Mouse (Mus musculus) testis, adult 2 months (tissue): ENCODE measurements at regions not wholly inside any gene's neighbourhood (a gene's known extent, or its start where the extent isn't known, plus 50 kb on each side); places are given as distances from the start of the nearest gene placed in this dataset.
"Not testable (repeated sequence)": the region's sequence is repeated elsewhere in the genome, so short reads cannot be mapped to it uniquely, and the experiment has no call there.

Source experiments
- H3K27ac ChIP-seq: fragments of 200-500 bp; 2 replicates; pipeline ENCODE4 v1.5.1; 2012; ENCODE audit warnings: low read depth, low read length; ENCODE audit not compliant: control insufficient read depth, insufficient read depth
- H3K27me3 ChIP-seq: fragments of 200-500 bp; 2 replicates; pipeline ENCODE4 v1.6.1; 2012; ENCODE audit warnings: mild to moderate bottlenecking, low read length, moderate library complexity; ENCODE audit not compliant: control insufficient read depth, insufficient read depth
- H3K36me3 ChIP-seq: fragments of 200-500 bp; 2 replicates; pipeline ENCODE4 v1.6.1; 2012; ENCODE audit warnings: mild to moderate bottlenecking, low read length; ENCODE audit not compliant: control insufficient read depth, insufficient read depth
- H3K4me1 ChIP-seq: fragments of 200-500 bp; 2 replicates; pipeline ENCODE4 v1.6.1; 2012; ENCODE audit warnings: low read length; ENCODE audit not compliant: control insufficient read depth, insufficient read depth
- H3K4me3 ChIP-seq: fragments of 200-500 bp; 2 replicates; pipeline ENCODE4 v1.5.1; 2012; ENCODE audit warnings: low read depth, mild to moderate bottlenecking, low read length, moderate library complexity, mixed read lengths; ENCODE audit not compliant: control insufficient read depth
- CTCF ChIP-seq: fragments of 200-500 bp; IDR thresholded peaks from 2 replicates; pipeline ENCODE4 v1.5.1; 2012; ENCODE audit warnings: low read depth, mild to moderate bottlenecking, inconsistent platforms, low read length, moderate library complexity; ENCODE audit not compliant: control insufficient read depth, insufficient read depth, insufficient replicate concordance
- POLR2A ChIP-seq: fragments of 200-500 bp; IDR thresholded peaks from 2 replicates; pipeline ENCODE4 v1.6.1; 2012; ENCODE audit warnings: low read depth, mild to moderate bottlenecking, inconsistent platforms, low read length, moderate library complexity; ENCODE audit not compliant: control insufficient read depth

DNA sequence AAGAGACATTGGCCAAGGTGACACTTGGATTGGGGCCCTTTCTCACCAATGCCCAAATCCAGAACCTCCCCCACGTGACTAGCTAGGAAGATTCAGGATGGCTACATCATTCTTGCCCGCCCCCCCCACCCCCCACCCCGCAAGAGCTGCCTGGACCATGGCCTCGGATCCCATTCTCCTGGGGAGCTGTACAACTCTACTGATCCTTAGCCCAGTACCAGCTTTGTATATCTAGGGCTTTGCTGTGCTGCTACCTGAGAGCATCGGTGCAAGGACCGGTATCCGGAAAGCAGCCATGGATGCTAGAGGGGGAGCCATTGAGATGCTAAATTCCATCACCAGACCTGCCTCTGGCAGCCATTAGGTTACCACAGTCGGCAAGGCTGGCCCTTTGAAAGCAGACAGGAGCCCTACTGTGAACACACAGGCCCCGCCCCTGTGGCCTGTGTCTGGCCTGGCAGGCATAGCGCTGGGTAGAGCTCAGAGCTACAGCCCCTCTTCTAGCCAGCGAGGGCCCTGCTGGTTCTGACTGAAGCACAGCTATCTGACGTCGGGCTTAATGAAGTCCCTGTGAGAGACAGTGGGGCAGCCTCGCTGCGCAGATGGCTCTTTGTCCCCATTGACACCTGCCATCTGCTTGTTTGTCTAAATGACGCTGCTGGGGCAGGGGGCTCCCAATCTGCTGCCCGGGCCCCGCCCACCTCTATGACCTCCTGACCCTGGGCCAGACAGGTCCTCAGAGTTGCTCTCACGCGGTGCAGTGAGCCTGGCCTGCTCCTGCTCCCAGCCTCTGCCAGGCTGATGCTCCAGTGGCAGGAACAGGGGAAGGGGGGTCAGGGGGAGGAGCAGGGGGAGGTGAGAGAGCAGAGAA, 128.9 kb downstream of the Dll1 start:
- Histone ChIP-seq H3K27me3 (no peaks in the 10 kb centered on the region), H3K4me3 (peak overlapping the region; percentile 76), H3K4me1 (peaks cover 3% of the 10 kb centered on the region; the same call in 1 of the 2 replicates), H3K36me3 (no peaks in the 10 kb centered on the region), H3K27ac (no peak overlapping the region)
- TF ChIP-seq POLR2A (peak; percentile 71; the same call in 1 of the 2 replicates), CTCF (no peak)

DNA sequence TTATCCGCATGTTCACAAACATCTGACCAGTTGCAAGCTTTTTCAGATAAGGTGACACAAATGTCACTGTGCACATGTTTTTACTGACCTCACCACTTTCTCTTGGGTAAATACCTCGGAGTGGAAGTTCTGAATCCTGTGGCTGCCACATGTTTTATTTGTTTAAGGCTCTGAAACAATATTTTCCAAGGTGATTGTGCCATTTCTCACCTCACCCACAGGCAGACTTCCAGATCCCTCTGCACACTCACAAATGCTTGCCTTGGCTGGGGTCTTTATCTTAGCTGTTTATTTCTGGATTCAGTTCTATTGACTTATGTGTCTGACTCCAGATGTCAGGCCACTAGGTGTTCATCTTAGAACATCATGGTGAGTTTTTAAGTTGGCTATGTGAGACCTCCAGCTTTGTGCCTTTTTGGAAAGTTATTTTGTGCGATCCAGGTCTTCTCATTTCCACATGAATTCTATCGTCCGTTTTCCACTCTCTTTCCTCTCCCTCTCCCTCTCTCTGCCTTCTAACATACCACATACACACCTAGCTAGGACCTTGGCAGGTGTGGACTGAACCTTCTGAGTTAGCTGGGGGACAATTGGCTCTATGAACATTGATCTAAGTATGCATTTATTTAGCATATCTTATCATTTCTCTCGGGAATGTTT, 133.6 kb downstream of the Dll1 start:
- no peak overlapping the region for H3K27ac ChIP-seq
- H3K4me1 ChIP-seq = peaks cover 7% of the 10 kb centered on the region
- H3K4me3 ChIP-seq = no peak overlapping the region
- TF ChIP-seq CTCF (no peak), POLR2A (no peak)
- H3K36me3 ChIP-seq = no peaks in the 10 kb centered on the region
- no peaks in the 10 kb centered on the region for H3K27me3 ChIP-seq

DNA sequence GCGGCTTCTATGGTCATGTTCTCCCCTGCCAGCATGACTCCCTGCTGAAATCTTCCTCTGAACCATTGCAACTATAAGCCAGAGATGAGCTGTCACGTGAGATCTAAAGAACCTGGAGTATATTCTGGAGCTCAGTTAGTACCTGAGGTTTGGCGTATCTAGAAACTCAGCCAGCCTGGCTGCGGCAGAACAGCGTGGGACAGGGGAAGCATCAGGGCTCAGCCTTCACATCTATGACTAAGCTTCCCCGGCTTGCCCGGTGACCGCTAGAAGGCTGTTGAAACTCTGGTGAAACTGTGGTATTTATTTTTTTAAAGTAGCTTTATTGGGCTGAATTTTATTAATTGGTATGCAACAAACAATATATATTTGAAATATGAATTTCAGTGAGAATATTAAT, 134.3 kb downstream of the Dll1 start:
- TF ChIP-seq CTCF (no peak), POLR2A (no peak)
- Histone ChIP-seq H3K4me3 (no peak overlapping the region), H3K27me3 (no peaks in the 10 kb centered on the region), H3K36me3 (no peaks in the 10 kb centered on the region), H3K4me1 (peaks cover 4% of the 10 kb centered on the region), H3K27ac (no peak overlapping the region)

DNA sequence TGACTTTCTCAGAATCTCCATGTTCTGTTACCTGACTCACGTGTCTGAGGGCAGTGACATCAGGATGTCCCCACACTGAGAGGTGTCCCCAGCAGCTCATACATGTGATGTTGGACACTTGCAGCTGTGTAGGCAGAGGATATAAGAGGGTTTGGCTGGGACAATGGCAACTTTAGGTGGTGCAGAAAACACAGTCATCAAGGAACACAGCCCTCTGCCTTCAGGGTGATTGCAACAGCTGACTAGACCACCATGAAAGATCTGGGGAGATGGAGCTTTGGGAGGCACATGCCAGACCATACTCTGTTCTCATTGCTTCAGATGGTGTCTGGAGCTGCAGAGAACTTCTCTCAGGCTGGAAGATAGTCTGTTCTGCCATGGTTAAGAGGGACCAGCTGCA, 135.2 kb downstream of the Dll1 start:
- no peaks in the 10 kb centered on the region for H3K36me3 ChIP-seq
- H3K4me1 ChIP-seq = peaks cover 4% of the 10 kb centered on the region
- H3K4me3 ChIP-seq = no peak overlapping the region
- no peak overlapping the region for H3K27ac ChIP-seq
- H3K27me3 ChIP-seq = no peaks in the 10 kb centered on the region
- TF ChIP-seq POLR2A (no peak), CTCF (no peak)

DNA sequence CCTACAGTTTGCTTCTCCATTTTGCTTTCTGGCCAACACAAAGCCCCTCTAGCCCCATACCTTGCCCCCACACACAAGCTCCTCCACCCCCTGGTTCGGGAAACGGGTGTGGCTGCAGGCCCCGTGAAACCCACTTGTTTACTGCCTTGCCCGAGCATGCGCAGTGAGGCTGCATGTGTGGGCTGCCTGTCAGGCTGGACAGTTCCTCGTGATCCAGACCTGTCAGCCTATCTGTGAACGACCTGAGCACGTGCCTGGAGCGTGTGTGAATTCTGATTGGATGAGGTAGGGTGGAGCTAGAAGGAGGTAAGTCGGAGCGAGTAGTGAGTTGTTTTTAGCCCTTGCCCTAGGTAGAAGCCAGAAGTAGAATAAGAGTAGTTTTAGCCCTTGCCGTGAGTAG, 136.0 kb downstream of the Dll1 start:
- H3K36me3 ChIP-seq = not testable (repeated sequence)

DNA sequence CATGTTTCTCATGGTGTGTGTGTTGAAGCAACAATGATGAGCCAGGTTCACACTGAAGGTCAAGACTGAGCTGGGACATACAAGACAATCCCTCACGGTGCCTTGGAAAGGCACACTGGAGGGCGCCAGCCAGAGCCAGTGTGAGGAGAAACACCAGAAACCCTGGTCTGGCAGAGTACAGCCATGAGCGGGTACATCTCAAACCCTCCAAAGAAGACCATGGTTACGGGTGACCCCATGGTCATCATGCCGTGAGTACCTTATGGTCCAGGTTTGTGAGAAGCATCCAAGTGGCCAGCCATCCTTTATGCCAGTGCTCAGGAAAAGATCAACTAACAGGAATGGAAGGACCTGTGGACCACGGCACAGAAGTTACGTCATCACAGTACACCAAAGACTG, 136.7 kb downstream of the Dll1 start:
- peaks cover 4% of the 10 kb centered on the region for H3K4me1 ChIP-seq
- H3K27me3 ChIP-seq = no peaks in the 10 kb centered on the region
- TF ChIP-seq CTCF (no peak), POLR2A (no peak)
- no peak overlapping the region for H3K4me3 ChIP-seq
- H3K27ac ChIP-seq = no peak overlapping the region
- H3K36me3 ChIP-seq = no peaks in the 10 kb centered on the region

More for the DNA sequence above, 136.0 kb downstream of the Dll1 start:
- H3K4me1 ChIP-seq, H3K27me3 ChIP-seq, H3K27ac ChIP-seq: not testable (repeated sequence)
- H3K4me3 ChIP-seq = peak overlapping the region; percentile 11; the same call in 1 of the 2 replicates

DNA sequence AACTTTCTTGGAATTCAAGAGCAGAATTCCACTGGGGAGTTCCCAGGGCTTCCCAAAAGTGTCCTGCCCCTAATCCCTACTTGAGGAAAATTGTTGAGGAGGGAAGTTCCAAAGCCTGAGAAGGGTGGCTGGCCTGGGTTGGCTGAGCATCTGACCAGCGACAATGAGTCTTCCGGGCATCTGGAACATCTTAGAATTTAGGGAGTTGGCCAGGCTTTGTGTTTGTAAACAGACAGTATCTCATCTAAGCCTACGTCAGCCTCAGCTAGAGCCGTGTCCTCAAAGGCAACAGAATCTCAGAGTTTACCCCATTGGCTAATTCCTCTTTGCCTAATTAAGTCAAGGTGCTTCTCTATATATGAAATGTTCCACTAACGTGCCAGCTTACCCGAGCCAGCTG, 141.6 kb downstream of the Dll1 start:
- TF ChIP-seq CTCF (no peak), POLR2A (no peak)
- no peaks in the 10 kb centered on the region; the same call in 1 of the 2 replicates for H3K4me1 ChIP-seq
- H3K36me3 ChIP-seq = no peaks in the 10 kb centered on the region
- no peak overlapping the region for H3K27ac ChIP-seq
- H3K4me3 ChIP-seq = no peak overlapping the region
- no peaks in the 10 kb centered on the region for H3K27me3 ChIP-seq
